Mouse (Mus musculus) fat pad, adult 2 months (tissue): Measurements from ENCODE around the gene Gm10643.

Experiments
- DNase-seq: peaks from one replicate; pipeline ENCODE4 v3.0.0-alpha.2; 2011; ENCODE audit warnings: low read depth, low spot score; ENCODE audit errors: extremely low read depth

The Gm10643 gene

GRCm38 (mm10) chr8:84065037-84065436 lies at the start of gene Gm10643:
Gene Gm10643 (minus strand): TSS chr8:84065137.
- DNase-seq, result no peak

GRCm38 (mm10) chr8:84106216-84107040 lies 41.5 kb upstream of the Gm10643 start:
- DNase-seq, result no peak

DNA sequence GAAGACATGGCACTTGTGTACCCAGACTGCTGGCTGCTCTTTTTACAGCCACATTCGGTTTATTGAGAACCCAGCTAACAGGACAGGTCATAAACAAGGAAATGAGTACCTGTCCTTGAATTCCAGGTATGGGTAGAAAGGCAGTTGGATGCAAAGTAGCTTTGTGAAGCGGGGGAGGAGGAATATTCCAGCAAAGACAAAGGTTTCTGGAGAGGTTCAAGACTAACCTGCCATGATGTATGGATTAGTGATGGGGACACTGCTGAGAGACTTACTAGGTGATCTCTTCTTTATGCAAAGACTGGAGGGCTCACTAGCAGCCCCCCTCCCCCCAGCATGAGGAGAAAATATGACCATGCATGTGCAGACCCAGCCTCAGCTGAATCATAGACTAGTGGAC lies 40.7 kb upstream of the Gm10643 start:
- DNase-seq, result no peak

DNA sequence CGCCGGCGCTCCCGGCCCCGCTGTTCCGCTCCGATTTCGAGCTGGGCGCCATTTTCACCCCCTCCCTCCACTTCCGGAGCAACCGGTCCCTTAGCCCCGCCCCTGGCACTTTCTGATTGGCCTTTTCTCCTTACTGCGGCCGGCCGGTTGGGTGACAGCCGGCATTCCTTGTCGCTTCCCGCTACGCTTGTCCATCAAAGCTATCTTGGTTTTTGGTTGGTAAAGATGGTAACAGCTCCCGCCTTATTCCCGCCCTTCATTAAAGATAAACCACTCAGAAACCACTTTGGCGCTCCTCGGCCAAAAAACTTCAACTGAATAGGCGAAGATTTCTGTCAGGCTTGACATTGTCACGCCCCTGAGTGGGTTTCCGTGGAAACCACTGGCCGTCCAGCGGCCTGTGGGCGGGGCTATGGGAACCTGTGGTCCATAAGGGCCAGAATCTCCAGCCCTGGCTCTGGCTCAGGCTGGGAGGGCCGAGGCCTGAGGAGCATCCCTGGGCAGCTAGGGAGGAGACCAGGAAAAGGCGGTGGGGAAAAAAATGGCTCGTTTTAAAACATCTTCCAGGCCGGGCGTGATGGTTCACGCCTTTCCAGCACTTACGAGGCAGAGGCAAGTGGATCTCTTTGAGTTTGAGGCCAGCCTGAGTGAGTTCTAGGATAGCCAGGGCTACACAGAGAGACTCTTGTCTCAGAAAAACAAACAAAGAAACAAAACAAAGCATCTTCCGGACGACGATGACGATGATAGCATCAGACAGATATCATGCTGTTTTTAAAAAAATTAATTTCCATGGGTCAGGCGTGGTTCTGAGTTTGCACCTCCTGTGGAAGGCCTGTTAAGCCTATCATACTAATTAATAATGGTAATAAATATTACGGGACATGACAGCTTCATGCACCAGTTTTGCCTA lies 40.0 kb upstream of the Gm10643 start, which contains the start of gene Dcaf15:
Gene Dcaf15 (minus strand): TSS at position 72 of the 913 bp plus-strand sequence.
- peak; percentile 94 for DNase-seq

DNA sequence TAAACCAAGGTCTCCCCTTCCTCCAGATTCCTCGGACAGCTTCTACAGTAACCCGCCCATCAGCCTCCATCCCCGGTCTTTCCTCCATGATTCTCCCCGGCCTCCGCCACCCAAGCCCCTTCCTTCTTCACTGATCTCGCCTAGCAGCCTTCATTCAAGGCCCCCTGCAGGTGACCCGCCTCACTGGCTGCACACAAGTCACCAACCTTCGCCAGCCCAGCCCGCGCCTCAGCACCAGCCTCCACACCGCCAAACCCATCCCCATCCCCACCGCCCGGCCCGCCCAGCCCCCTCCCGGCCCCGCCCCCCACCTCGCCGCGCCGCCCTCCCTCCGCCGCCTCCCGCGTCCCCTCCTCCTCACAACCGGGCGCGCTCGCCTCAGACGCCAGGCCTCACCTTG lies 39.3 kb upstream of the Gm10643 start:
- no peak for DNase-seq

GRCm38 (mm10) chr8:84103601-84104000 lies 38.7 kb upstream of the Gm10643 start:
- DNase-seq, result no peak

DNA sequence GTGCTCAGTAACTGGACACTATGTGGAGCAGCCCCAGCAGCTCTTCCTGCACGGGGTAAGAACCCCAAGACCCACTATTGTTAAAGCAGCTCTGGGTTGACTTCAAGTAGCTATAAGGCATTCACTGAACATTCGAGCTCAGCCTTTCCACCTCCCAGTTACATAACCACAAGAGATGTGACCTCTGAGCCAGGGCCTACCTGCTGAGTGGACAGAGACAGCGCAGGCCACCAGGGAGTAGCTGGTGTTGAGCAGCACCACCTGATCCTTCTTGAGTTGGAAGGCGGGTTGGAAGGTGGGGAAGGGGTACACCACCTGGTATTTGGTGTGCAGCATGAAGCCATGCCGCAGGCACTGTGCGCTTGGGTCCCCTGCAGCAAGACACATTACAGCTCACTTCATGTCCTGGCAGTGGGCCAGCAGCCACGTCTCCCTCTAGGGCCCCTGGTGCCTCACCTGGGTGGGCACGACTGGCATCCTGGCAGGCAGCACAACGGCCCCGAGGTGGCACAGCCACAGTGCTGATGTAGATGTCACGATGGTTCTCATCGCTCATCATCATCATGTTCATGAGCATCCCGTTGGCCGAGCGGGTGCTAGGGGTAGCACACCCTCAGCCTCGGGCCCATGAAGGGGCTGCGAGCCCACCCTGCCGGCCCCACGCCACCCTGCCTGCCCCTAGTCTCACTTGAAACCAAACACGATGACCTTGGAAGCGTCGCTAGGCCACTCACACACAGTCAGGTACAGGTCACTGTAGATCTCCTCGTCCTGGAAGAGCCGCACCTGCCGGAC lies 36.7 kb upstream of the Gm10643 start:
- no peak for DNase-seq

DNA sequence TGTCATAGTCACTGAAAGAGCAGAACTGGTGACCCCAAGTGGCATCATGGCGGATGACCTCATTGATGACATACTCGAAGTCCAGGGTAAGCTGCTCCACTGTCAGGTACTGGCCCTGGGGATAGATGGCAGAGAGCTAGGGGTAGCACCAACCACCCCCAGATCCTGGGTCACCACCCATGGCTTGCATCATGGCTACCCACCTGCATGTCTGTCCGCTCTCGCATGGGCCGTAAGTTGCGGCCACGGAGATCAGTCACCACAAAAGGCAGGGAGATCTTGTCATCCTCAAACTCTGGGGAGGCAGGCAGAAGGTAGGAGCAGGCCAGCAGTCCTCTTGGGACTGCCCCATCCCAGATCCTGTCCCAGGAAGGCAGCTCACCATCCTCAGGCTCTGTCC lies 33.4 kb upstream of the Gm10643 start:
- DNase-seq, result no peak

DNA sequence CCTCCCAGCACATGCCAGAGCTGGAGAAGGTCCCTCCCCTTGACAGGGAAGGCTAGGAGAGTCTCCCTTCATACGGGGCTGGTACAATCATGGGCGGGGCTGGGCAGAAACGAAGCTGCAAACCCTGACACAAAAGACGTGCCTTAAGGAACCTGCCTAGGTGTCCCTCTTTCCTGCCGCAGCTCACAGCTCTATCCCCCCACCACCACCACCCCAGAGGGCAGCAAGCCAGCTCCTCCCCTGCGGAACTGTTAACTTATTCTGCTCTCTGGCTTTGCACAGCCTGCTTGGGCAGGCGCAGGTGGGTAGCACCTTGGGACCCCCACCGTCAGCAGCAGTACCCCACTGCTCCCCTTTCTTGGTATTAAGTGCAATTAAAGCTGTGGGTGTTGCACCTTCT lies 31.1 kb upstream of the Gm10643 start:
- no peak for DNase-seq

- DNase-seq, result no peak
Measured at GRCm38 (mm10) chr8:84090585-84090984, 25.6 kb upstream of the Gm10643 start.

- DNase-seq, result no peak
Measured at GRCm38 (mm10) chr8:84089277-84089676, 24.3 kb upstream of the Gm10643 start.

DNA sequence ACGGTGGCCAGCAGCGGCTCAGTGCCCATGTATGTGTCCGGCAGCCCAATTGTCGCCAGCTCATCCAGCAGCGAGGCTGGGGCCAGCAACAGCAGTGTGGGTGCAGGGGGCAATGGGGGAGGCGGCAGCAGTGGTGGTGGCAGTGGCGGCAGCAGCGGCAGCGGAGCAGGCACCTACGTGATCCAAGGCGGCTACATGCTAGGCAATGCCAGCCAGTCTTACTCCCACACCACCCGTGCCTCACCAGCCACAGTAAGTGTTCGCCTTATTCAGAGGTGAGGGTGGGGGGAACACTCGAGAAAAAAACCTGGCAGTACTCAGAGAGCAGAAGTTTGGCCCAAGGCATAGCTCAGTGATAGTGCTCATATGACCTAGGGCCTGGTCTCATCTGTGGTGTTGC lies 22.9 kb upstream of the Gm10643 start:
- DNase-seq, result no peak

GRCm38 (mm10) chr8:84087156-84087555 lies 22.2 kb upstream of the Gm10643 start:
- no peak for DNase-seq

DNA sequence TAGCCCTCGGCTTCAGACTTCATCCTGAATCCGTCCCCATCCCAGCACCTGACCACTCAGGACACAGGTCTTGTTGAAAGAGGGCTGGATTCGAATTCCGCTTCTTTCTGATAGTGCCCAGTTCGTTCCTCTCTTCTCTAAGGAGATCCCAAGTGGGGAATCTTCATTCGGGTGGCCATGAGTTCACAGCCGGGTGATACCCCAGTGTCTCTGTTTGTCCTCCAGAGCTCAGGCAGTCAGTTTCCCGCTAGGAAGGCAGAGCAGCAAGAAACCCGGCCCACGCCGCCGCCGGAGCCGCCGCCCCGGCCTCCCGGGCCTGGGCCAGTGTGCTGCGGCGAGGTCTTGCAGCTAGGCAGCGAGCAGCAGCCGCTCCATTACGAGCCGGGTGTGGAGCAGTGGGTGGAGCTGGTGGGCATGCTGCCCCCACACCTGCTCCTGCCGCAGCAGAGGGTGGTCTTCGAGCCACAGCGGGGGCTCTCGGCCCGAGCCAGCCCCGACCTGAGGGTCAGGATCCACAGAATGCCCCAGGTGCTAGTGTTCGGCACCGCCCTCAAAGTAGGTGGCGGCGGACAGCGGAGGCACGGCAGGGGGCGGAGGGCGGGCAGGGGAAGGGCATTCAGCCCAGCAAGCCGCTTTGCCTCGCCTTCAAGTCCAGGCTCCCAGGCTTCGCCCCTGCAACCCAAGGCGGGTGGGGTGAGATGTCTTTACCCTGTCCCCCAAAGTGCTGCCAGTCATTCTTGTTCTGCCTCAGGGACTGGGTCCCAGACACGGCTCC lies 19.6 kb upstream of the Gm10643 start:
- DNase-seq, result no peak

- no peak for DNase-seq
Measured at GRCm38 (mm10) chr8:84083829-84084241, 18.9 kb upstream of the Gm10643 start.

GRCm38 (mm10) chr8:84079206-84079605 lies 14.3 kb upstream of the Gm10643 start:
- DNase-seq, result no peak

- DNase-seq, result no peak
Measured at GRCm38 (mm10) chr8:84076849-84077248, 11.9 kb upstream of the Gm10643 start.

DNA sequence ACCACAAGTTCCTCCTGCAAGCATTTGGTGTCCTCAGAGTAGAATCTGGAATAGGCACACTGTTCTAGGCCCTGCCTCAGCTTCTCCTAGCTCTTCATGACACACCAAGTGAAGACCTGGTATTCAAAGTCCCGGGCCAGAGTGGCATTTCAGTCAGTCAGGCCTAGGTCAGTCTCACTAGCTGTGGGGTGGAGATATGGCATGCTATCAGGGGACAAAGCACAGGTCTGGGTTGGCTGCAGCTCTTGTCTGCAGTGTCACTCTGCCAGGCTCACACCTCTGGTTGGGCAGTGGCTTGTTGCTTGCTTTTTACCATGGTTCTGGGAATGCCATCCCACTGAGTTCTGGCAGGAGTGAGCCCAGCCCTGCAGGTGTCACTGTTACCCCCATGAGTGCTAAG lies 11.5 kb upstream of the Gm10643 start:
- DNase-seq, result no peak

- no peak for DNase-seq
Measured at GRCm38 (mm10) chr8:84073230-84073976, 8.5 kb upstream of the Gm10643 start.

DNA sequence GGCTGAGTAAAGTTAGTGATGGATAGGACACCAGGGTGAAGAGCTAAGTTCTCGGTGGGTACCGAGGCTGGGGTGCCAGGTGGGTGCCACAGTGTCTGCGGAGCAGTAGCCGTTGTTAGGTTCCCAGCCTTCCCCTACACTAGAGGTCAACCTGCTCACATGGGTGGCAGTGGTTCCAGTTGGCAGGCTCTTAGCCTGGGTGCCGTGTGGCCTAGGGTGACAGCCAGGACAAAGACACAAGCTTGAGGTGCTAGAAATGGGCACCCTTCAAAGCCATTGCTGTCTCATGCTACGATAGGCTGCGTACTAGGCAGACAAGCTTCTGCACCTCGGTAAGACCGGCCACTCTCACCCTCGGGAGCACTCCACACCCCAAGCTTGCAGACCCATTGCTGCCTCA lies 7.4 kb upstream of the Gm10643 start:
- DNase-seq, result no peak
